Mouse (Mus musculus) intestine, embryonic 16.5 days (tissue): ENCODE measurements around the gene Olfr320. TPM values are rescaled to one million over a fixed set of nuclear protein-coding genes. Genes with fewer than 3 reads are reported as not detected.

ENCODE experiments used
- polyA plus RNA-seq: library from polyadenylated mRNA; unstranded; fragments of >200 nt; fragmentation: Nextera tagmentation; extraction: Ambion mirVana; gene quantifications from 2 replicates; pipeline ENCODE4 v1.2.1, GENCODE M21; 2015

The Olfr320 gene
- polyA plus RNA-seq, 1 experiment from 2014 or later: not detected

Other genes starting within 250 kb of the Olfr320 start
- not detected in 2 replicates for gene Gm12253, start 248.5 kb upstream of the Olfr320 start, polyA plus RNA-seq
- not detected in 2 replicates for gene Lypd9, start 228.2 kb upstream of the Olfr320 start, polyA plus RNA-seq
- not detected in 2 replicates for gene Olfr30, start 218.8 kb upstream of the Olfr320 start, polyA plus RNA-seq
- not detected in 2 replicates for gene Olfr332, start 188.5 kb upstream of the Olfr320 start, polyA plus RNA-seq
- gene Olfr331, start 178.5 kb upstream of the Olfr320 start, polyA plus RNA-seq: not detected in 2 replicates
- not detected in 2 replicates for gene Olfr330, start 146.3 kb upstream of the Olfr320 start, polyA plus RNA-seq
- not detected in 2 replicates for gene Olfr329-ps, start 134.7 kb upstream of the Olfr320 start, polyA plus RNA-seq
- gene Olfr328, start 125.5 kb upstream of the Olfr320 start, polyA plus RNA-seq: 0.06 TPM in 1 of 2 replicates, not detected in the other
- gene Olfr224, start 110.5 kb upstream of the Olfr320 start, polyA plus RNA-seq: not detected in 2 replicates
- gene Olfr325, start 103.4 kb upstream of the Olfr320 start, polyA plus RNA-seq: not detected in 2 replicates
- gene Olfr324, start 86.0 kb upstream of the Olfr320 start, polyA plus RNA-seq: not detected in 2 replicates
- 0.51 TPM in 1 of 2 replicates, not detected in the other for gene 2210407C18Rik, start 65.0 kb upstream of the Olfr320 start, polyA plus RNA-seq
- not detected in 2 replicates for gene Olfr323, start 50.6 kb upstream of the Olfr320 start, polyA plus RNA-seq
- 0.12 and 0.27 TPM in 2 replicates for gene Trim58, start 40.6 kb upstream of the Olfr320 start, polyA plus RNA-seq
- not detected in 2 replicates for gene Olfr322, start 22.3 kb upstream of the Olfr320 start, polyA plus RNA-seq
- gene Olfr319, start 18.1 kb downstream of the Olfr320 start, polyA plus RNA-seq: not detected in 2 replicates
- not detected in 2 replicates for gene Olfr318, start 42.9 kb downstream of the Olfr320 start, polyA plus RNA-seq
- not detected in 2 replicates for gene Olfr317, start 58.1 kb downstream of the Olfr320 start, polyA plus RNA-seq
- not detected in 2 replicates for gene Olfr316, start 71.6 kb downstream of the Olfr320 start, polyA plus RNA-seq
- not detected in 2 replicates for gene Olfr315, start 92.1 kb downstream of the Olfr320 start, polyA plus RNA-seq
- gene Olfr314, start 101.9 kb downstream of the Olfr320 start, polyA plus RNA-seq: not detected in 2 replicates
- gene Fam183b, start 120.9 kb downstream of the Olfr320 start, polyA plus RNA-seq: 8.5 and 10.4 TPM in 2 replicates
- gene Olfr313, start 133.9 kb downstream of the Olfr320 start, polyA plus RNA-seq: not detected in 2 replicates
- not detected in 2 replicates for gene Olfr312, start 148.1 kb downstream of the Olfr320 start, polyA plus RNA-seq
- gene Olfr311, start 158.2 kb downstream of the Olfr320 start, polyA plus RNA-seq: not detected in 2 replicates
- gene Gm12258, start 166.1 kb downstream of the Olfr320 start, polyA plus RNA-seq: 5.2 and 5.6 TPM in 2 replicates
- 5.2 and 5.3 TPM in 2 replicates for gene 2810021J22Rik, start 186.1 kb downstream of the Olfr320 start, polyA plus RNA-seq
- 3.5 and 3.9 TPM in 2 replicates for gene Zfp39, start 223.1 kb downstream of the Olfr320 start, polyA plus RNA-seq
- gene Btnl10, start 236.8 kb downstream of the Olfr320 start, polyA plus RNA-seq: 0.16 and 0.40 TPM in 2 replicates